16 mouse cellular contexts compared by ENCODE assay signal in genomic region chr13:3645919-3646318, GRCm38 (mm10). TPM values are rescaled to one million over a fixed set of nuclear protein-coding genes. Genes with fewer than 3 reads are reported as not detected.
DNase-seq lines count a peak whose midpoint lies in the region; ATAC-seq and TF ChIP-seq lines count a peak whose summit lies in the region.
"Had no signal": no experiment of that assay in that cellular context is flagged by ENCODE, and none has a peak within 500 bp of the region (broad histone marks: within the 10 kb centered on the region; RNA-seq: fewer than 3 reads in every experiment).

No protein-coding gene starts in this region.

- H3K9ac ChIP-seq in kidney, embryonic 14.5 days (ENCODE audit: low read depth, low read length): no peak overlapping the region
- H3K9ac ChIP-seq in intestine, postnatal 0 days (ENCODE audit: low read depth, low read length): no peak overlapping the region
- no peak overlapping the region for H3K9ac ChIP-seq in stomach, embryonic 14.5 days (replicated peaks; ENCODE audit: low read depth, low read length)
- H3K9ac ChIP-seq: forebrain, embryonic 15.5 days had no signal

- no peak overlapping the region for H3K27ac ChIP-seq in kidney, embryonic 14.5 days (ENCODE audit: low read depth, low read length)
- H3K27ac ChIP-seq in intestine, postnatal 0 days (ENCODE audit: low read depth, low read length): peak overlapping the region; percentile 68
- H3K27ac ChIP-seq in stomach, embryonic 14.5 days (ENCODE audit: low read length): peak overlapping the region; percentile 63
- H3K27ac ChIP-seq: forebrain, embryonic 15.5 days; gastrocnemius, adult 2 months; hindbrain, postnatal 0 days had no signal

- ATAC-seq in kidney, embryonic 14.5 days (ENCODE audit: low FRiP score, low TSS enrichment): no peak; the same call in 1 of the 2 replicates
- peak; percentile 72 for ATAC-seq in intestine, postnatal 0 days
- ATAC-seq in stomach, embryonic 14.5 days (ENCODE audit: insufficient number of reproducible peaks, insufficient read depth, low FRiP score, low read depth): peak; percentile 29; the same call in 1 of the 2 replicates
- ATAC-seq: forebrain, embryonic 15.5 days; hindbrain, postnatal 0 days had no signal

- no peak overlapping the region for H3K4me2 ChIP-seq in kidney, embryonic 14.5 days (replicated peaks; ENCODE audit: low read depth, low read length)
- H3K4me2 ChIP-seq in intestine, postnatal 0 days (replicated peaks; ENCODE audit: low read depth): peak overlapping the region; percentile 17; the same call in 1 of the 2 replicates
- no peak overlapping the region for H3K4me2 ChIP-seq in stomach, embryonic 14.5 days (replicated peaks; ENCODE audit: low read depth, low read length)
- H3K4me2 ChIP-seq: forebrain, embryonic 15.5 days had no signal

- intact Hi-C loops in gastrocnemius, postnatal 14 days (cut with DNase I; ENCODE audit: low total_unique reads): no loop called here

- no peaks in the 10 kb centered on the region for H3K4me1 ChIP-seq in kidney, embryonic 14.5 days (ENCODE audit: control insufficient read depth, insufficient read depth, low read length)
- no peaks in the 10 kb centered on the region for H3K4me1 ChIP-seq in intestine, postnatal 0 days (replicated peaks; ENCODE audit: control insufficient read depth, insufficient read depth, low read length)
- no peaks in the 10 kb centered on the region for H3K4me1 ChIP-seq in stomach, embryonic 14.5 days (ENCODE audit: control insufficient read depth, insufficient read depth, low read length)
- H3K4me1 ChIP-seq: forebrain, embryonic 15.5 days had no signal

- H3K27me3 ChIP-seq in kidney, embryonic 14.5 days (ENCODE audit: control insufficient read depth, insufficient read depth, low read length): no peaks in the 10 kb centered on the region
- no peaks in the 10 kb centered on the region for H3K27me3 ChIP-seq in intestine, postnatal 0 days (replicated peaks; ENCODE audit: control insufficient read depth, insufficient read depth, low read length)
- no peaks in the 10 kb centered on the region for H3K27me3 ChIP-seq in stomach, embryonic 14.5 days (ENCODE audit: control insufficient read depth, insufficient read depth, low read length)
- H3K27me3 ChIP-seq: CH12.LX; forebrain, embryonic 15.5 days had no signal

- no peak for TF ChIP-seq CTCF in intestine, postnatal 0 days (IDR thresholded peaks at IDR 0.05; ENCODE audit: low read depth)

- H3K4me3 ChIP-seq in kidney, embryonic 14.5 days (ENCODE audit: low read length): no peak overlapping the region
- no peak overlapping the region for H3K4me3 ChIP-seq in intestine, postnatal 0 days (ENCODE audit: low read depth, low read length)
- H3K4me3 ChIP-seq in stomach, embryonic 14.5 days (ENCODE audit: low read depth, low read length): no peak overlapping the region
- H3K4me3 ChIP-seq: forebrain, embryonic 15.5 days; gastrocnemius, adult 2 months had no signal

- H3K9me3 ChIP-seq in kidney, embryonic 14.5 days (ENCODE audit: control insufficient read depth, low read length): no peaks in the 10 kb centered on the region
- no peaks in the 10 kb centered on the region for H3K9me3 ChIP-seq in intestine, postnatal 0 days (ENCODE audit: control insufficient read depth)
- no peaks in the 10 kb centered on the region for H3K9me3 ChIP-seq in stomach, embryonic 14.5 days (ENCODE audit: control insufficient read depth, low read depth, low read length)
- H3K9me3 ChIP-seq: forebrain, embryonic 15.5 days had no signal

- WGBS in kidney, embryonic 14.5 days: 88% methylated on average over 3 of the region's 3 CpGs
- WGBS in intestine, postnatal 0 days: 38% methylated on average over 3 of the region's 3 CpGs
- WGBS in stomach, embryonic 14.5 days: 67% methylated on average over 3 of the region's 3 CpGs

- H3K36me3 ChIP-seq in kidney, embryonic 14.5 days (ENCODE audit: control insufficient read depth, insufficient read depth, low read length): peaks cover 10% of the 10 kb centered on the region; the same call in 1 of the 2 replicates
- peaks cover 6% of the 10 kb centered on the region; the same call in 1 of the 2 replicates for H3K36me3 ChIP-seq in intestine, postnatal 0 days (ENCODE audit: control insufficient read depth, insufficient read depth)
- H3K36me3 ChIP-seq in stomach, embryonic 14.5 days (ENCODE audit: control insufficient read depth, insufficient read depth, low read length): 0 out of 2 replicates have a peak, but pooled peaks cover 5% of the 10 kb centered on the region

- peak; percentile 69 for DNase-seq in kidney, adult 11 months
- peak; percentile 57 for DNase-seq in kidney, postnatal 14 days
- no peak for DNase-seq in left cerebral cortex, adult 9 months (ENCODE audit: low spot score in 2 of 2)
- no peak for DNase-seq in gastrocnemius, postnatal 14 days
- no peak for DNase-seq in thymus, postnatal 14 days
- DNase-seq: adrenal gland, postnatal 14 days; cerebellum, adult 2 months; gastrocnemius, adult 2 months; midbrain, embryonic 14.5 days; right cerebral cortex, postnatal 14 days had no signal

RNA-seq across cellular contexts. Expression of gene Asb13, which starts 12.1 kb away (rescaled TPM):
- polyA plus RNA-seq in kidney, embryonic 14.5 days (2014; fragmentation: Nextera tagmentation; extraction: Ambion mirVana): 10.5 and 15.7 TPM in 2 replicates
- polyA plus RNA-seq in intestine, postnatal 0 days (2015; fragmentation: Nextera tagmentation; extraction: Ambion mirVana): 3.4 and 4.2 TPM in 2 replicates
- 13.3 and 18.1 TPM in 2 replicates for polyA plus RNA-seq in stomach, embryonic 14.5 days (2014; fragmentation: Nextera tagmentation; extraction: Ambion mirVana)
- total RNA-seq in gastrocnemius, postnatal 14 days (2021): 1 to 10 TPM; 5.4 to 6.5 TPM

RNA-seq across cellular contexts. Expression of gene Fam208b, which starts 35.0 kb away (rescaled TPM):
- 24.7 and 25.8 TPM in 2 replicates for polyA plus RNA-seq in kidney, embryonic 14.5 days (2014; fragmentation: Nextera tagmentation; extraction: Ambion mirVana)
- 4.8 and 5.0 TPM in 2 replicates for polyA plus RNA-seq in intestine, postnatal 0 days (2015; fragmentation: Nextera tagmentation; extraction: Ambion mirVana)
- 23.3 and 24.1 TPM in 2 replicates for polyA plus RNA-seq in stomach, embryonic 14.5 days (2014; fragmentation: Nextera tagmentation; extraction: Ambion mirVana)
- total RNA-seq in gastrocnemius, postnatal 14 days (2021): 10 to 100 TPM in 1 of 2 experiments, 1 to 10 TPM in 1; 8.8 to 10.7 TPM

Comparison
In these comparisons a context has a peak if more than half of its experiments do, and no peak if none do; other contexts are left out.
1. DNase-seq: peak in kidney, adult 11 months (single experiment) and kidney, postnatal 14 days (single experiment); none in left cerebral cortex, adult 9 months (0 of 2), gastrocnemius, postnatal 14 days (single experiment) and thymus, postnatal 14 days (single experiment).